ENCODE assay signal across 12 mouse cellular contexts in the genomic region with DNA sequence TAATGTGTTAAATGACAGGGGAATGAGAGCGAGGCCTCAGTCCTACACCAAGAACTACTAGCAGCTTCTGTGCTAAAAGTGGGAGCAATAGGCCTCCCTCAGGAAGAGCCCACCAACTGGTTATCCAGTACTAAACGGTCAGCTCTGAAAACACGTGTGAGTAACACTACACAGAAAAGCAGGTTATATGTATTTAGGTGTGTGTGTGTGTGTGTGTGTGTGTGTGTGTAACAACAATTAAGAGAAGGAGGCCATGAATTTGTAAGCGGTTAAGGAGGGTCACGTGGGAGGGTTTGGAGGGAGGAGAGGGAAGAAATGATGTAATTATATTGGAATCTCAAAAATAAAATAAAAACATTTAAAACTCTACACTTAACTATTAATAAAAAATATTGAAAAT.
"Had no signal": no experiment of that assay in that cellular context is flagged by ENCODE, and none has a peak within 500 bp of the region (broad histone marks: within the 10 kb centered on the region; RNA-seq: fewer than 3 reads in every experiment).

No protein-coding gene starts in this region.

- H3K4me1 ChIP-seq: midbrain, embryonic 13.5 days; midbrain, embryonic 15.5 days; neural tube, embryonic 12.5 days; stomach, embryonic 15.5 days had no signal

- H3K4me3 ChIP-seq: lung, embryonic 15.5 days; midbrain, embryonic 13.5 days; midbrain, embryonic 15.5 days; neural tube, embryonic 12.5 days; stomach, embryonic 15.5 days had no signal

- H3K27me3 ChIP-seq: lung, embryonic 15.5 days; megakaryocyte, embryonic 14.5 days; midbrain, embryonic 13.5 days; midbrain, embryonic 15.5 days; neural tube, embryonic 12.5 days; stomach, embryonic 15.5 days had no signal

- DNase-seq: lung, adult 2 months; lung, postnatal 14 days; right cerebral cortex, postnatal 14 days had no signal

- H3K27ac ChIP-seq: liver, embryonic 14.5 days; lung, embryonic 15.5 days; midbrain, embryonic 13.5 days; midbrain, embryonic 15.5 days; neural tube, embryonic 12.5 days; stomach, embryonic 15.5 days; stomach, postnatal 0 days had no signal

- ATAC-seq: lung, postnatal 0 days; midbrain, embryonic 13.5 days; midbrain, embryonic 15.5 days had no signal
